Mouse (Mus musculus): ENCODE measurements around the gene Txnip.

Gene Txnip

GRCm38 (mm10) chr3:96568605-96569004, 10.8 kb downstream of the Txnip start:
- DNase-seq (ENCODE audit: low spot score in 2 of 2) = no peak

GRCm38 (mm10) chr3:96569506-96569905, 11.7 kb downstream of the Txnip start:
- no peak for DNase-seq (ENCODE audit: low spot score in 2 of 2)

GRCm38 (mm10) chr3:96569966-96570605, 12.3 kb downstream of the Txnip start:
- DNase-seq (ENCODE audit: low spot score in 2 of 2) = no peak

- DNase-seq (ENCODE audit: low spot score in 2 of 2) = no peak
Measured at GRCm38 (mm10) chr3:96570643-96571042, 12.9 kb downstream of the Txnip start.

- no peak for DNase-seq (ENCODE audit: low spot score in 2 of 2)
Measured at GRCm38 (mm10) chr3:96571336-96571735, 13.6 kb downstream of the Txnip start.

GRCm38 (mm10) chr3:96571896-96572698, 14.3 kb downstream of the Txnip start:
- no peak for DNase-seq (ENCODE audit: low spot score in 2 of 2)

GRCm38 (mm10) chr3:96573611-96574511, 16.1 kb downstream of the Txnip start:
- no peak for DNase-seq (ENCODE audit: low spot score in 2 of 2)

- DNase-seq (ENCODE audit: low spot score in 2 of 2) = no peak
Measured at GRCm38 (mm10) chr3:96575272-96575984, 17.7 kb downstream of the Txnip start.

GRCm38 (mm10) chr3:96576005-96576658, 18.4 kb downstream of the Txnip start:
- DNase-seq (ENCODE audit: low spot score in 2 of 2) = no peak

GRCm38 (mm10) chr3:96576690-96577541, 19.2 kb downstream of the Txnip start, which contains the start of gene Gm16253:
TSS of gene Gm16253 (plus strand) at chr3:96576984.
- DNase-seq (ENCODE audit: low spot score in 2 of 2) = peak; percentile 82 to 92

- no peak for DNase-seq (ENCODE audit: low spot score in 2 of 2)
Measured at GRCm38 (mm10) chr3:96577566-96577965, 19.8 kb downstream of the Txnip start.

- DNase-seq (ENCODE audit: low spot score in 2 of 2) = no peak
Measured at GRCm38 (mm10) chr3:96578561-96579238, 20.9 kb downstream of the Txnip start.

- no peak for DNase-seq (ENCODE audit: low spot score in 2 of 2)
Measured at GRCm38 (mm10) chr3:96579239-96579750, 21.5 kb downstream of the Txnip start.

GRCm38 (mm10) chr3:96579885-96580454, 22.2 kb downstream of the Txnip start:
- DNase-seq (ENCODE audit: low spot score in 2 of 2) = peak; percentile 87 to 89

GRCm38 (mm10) chr3:96581141-96581540, 23.4 kb downstream of the Txnip start:
- DNase-seq (ENCODE audit: low spot score in 2 of 2) = no peak

GRCm38 (mm10) chr3:96581771-96582515, 24.2 kb downstream of the Txnip start:
- DNase-seq (ENCODE audit: low spot score in 2 of 2) = no peak

- no peak for DNase-seq (ENCODE audit: low spot score in 2 of 2)
Measured at GRCm38 (mm10) chr3:96583386-96583785, 25.6 kb downstream of the Txnip start.

- DNase-seq (ENCODE audit: low spot score in 2 of 2) = no peak
Measured at GRCm38 (mm10) chr3:96590657-96591056, 32.9 kb downstream of the Txnip start.

All from frontal cortex, postnatal 14 days (tissue).